Mouse (Mus musculus): Measurements from ENCODE around the gene Baiap2l1.

Baiap2l1 gene

GRCm38 (mm10) chr5:144223899-144224816 lies 133.8 kb downstream of the Baiap2l1 start:
- no peak for DNase-seq (ENCODE audit: low spot score)

- DNase-seq (ENCODE audit: low spot score), result peak; percentile 94
These were observed 134.4 kb downstream of the Baiap2l1 start, which contains the start of gene Tecpr1 for GRCm38 (mm10) chr5:144223503-144223862. Gene Tecpr1 (minus strand): TSS chr5:144223615.

GRCm38 (mm10) chr5:144222811-144223502 lies 135.0 kb downstream of the Baiap2l1 start:
- DNase-seq (ENCODE audit: low spot score), result peak; percentile 36

GRCm38 (mm10) chr5:144221305-144221704 lies 136.6 kb downstream of the Baiap2l1 start:
- DNase-seq (ENCODE audit: low spot score), result no peak

GRCm38 (mm10) chr5:144219936-144220335 lies 138.0 kb downstream of the Baiap2l1 start:
- DNase-seq (ENCODE audit: low spot score), result no peak

- no peak for DNase-seq (ENCODE audit: low spot score)
These were observed 138.6 kb downstream of the Baiap2l1 start for GRCm38 (mm10) chr5:144219306-144219705.

GRCm38 (mm10) chr5:144218061-144218460 lies 139.9 kb downstream of the Baiap2l1 start:
- DNase-seq (ENCODE audit: low spot score), result no peak

- DNase-seq (ENCODE audit: low spot score), result no peak
These were observed 141.9 kb downstream of the Baiap2l1 start for GRCm38 (mm10) chr5:144215992-144216391.

Data from layer of hippocampus, adult 11-12 months (tissue).